Mouse (Mus musculus) thymus, postnatal 36 days (tissue): ENCODE measurements around the gene Ccdc88b.
"Not testable (repeated sequence)": the region's sequence is repeated elsewhere in the genome, so short reads cannot be mapped to it uniquely, and the experiment has no call there.

ENCODE experiments used
- DNase-seq, 2 experiments: peaks; one replicate each; pipeline ENCODE4 v3.0.0; 2022; ENCODE audit warnings: mixed read lengths in 2 of 2

Gene Ccdc88b

GRCm38 (mm10) chr19:6858031-6858430, at the start of gene Ccdc88b:
Gene Ccdc88b (minus strand): TSS chr19:6858211.
- peak; percentile 84 to 92 for DNase-seq

- DNase-seq: no peak
These were observed 49.1 kb upstream of the Ccdc88b start for GRCm38 (mm10) chr19:6907094-6907493.

GRCm38 (mm10) chr19:6906199-6906598, 48.2 kb upstream of the Ccdc88b start:
- peak in 1 of 2 experiments; percentile 16 for DNase-seq

GRCm38 (mm10) chr19:6905498-6906159, 47.6 kb upstream of the Ccdc88b start:
- no peak for DNase-seq

GRCm38 (mm10) chr19:6904846-6905245, 46.8 kb upstream of the Ccdc88b start:
- DNase-seq: no peak

GRCm38 (mm10) chr19:6903031-6903430, 45.0 kb upstream of the Ccdc88b start:
- no peak for DNase-seq

- DNase-seq: no peak
These were observed 41.6 kb upstream of the Ccdc88b start for GRCm38 (mm10) chr19:6899641-6900040.

GRCm38 (mm10) chr19:6895608-6896305, 37.7 kb upstream of the Ccdc88b start:
- DNase-seq: not testable (repeated sequence)

GRCm38 (mm10) chr19:6893731-6894451, 35.9 kb upstream of the Ccdc88b start:
- DNase-seq: no peak

GRCm38 (mm10) chr19:6892512-6892911, 34.5 kb upstream of the Ccdc88b start:
- no peak for DNase-seq

- DNase-seq: no peak
These were observed 20.0 kb upstream of the Ccdc88b start for GRCm38 (mm10) chr19:6877965-6878364.

- no peak for DNase-seq
These were observed 18.8 kb upstream of the Ccdc88b start for GRCm38 (mm10) chr19:6876799-6877198.

- no peak for DNase-seq
These were observed 17.8 kb upstream of the Ccdc88b start for GRCm38 (mm10) chr19:6875834-6876233.

GRCm38 (mm10) chr19:6874257-6874656, 16.2 kb upstream of the Ccdc88b start:
- no peak for DNase-seq

GRCm38 (mm10) chr19:6872701-6873100, 14.7 kb upstream of the Ccdc88b start:
- DNase-seq: no peak

- DNase-seq: peak; percentile 64 to 79
These were observed 13.7 kb upstream of the Ccdc88b start for GRCm38 (mm10) chr19:6871574-6872271.

- peak; percentile 57 to 67 for DNase-seq
These were observed 11.3 kb upstream of the Ccdc88b start for GRCm38 (mm10) chr19:6869355-6869754.

GRCm38 (mm10) chr19:6861451-6861850, 3.4 kb upstream of the Ccdc88b start:
- no peak for DNase-seq

GRCm38 (mm10) chr19:6860706-6861105, 2.7 kb upstream of the Ccdc88b start:
- DNase-seq: no peak

GRCm38 (mm10) chr19:6859971-6860370, 2.0 kb upstream of the Ccdc88b start:
- no peak for DNase-seq

- DNase-seq: no peak
These were observed 1.1 kb upstream of the Ccdc88b start for GRCm38 (mm10) chr19:6859032-6859651.

GRCm38 (mm10) chr19:6857391-6858005, 513 bp downstream of the Ccdc88b start:
- DNase-seq: no peak
